Mouse (Mus musculus): ENCODE data around the gene Pitpnm2.
"Not testable (repeated sequence)": the region's sequence is repeated elsewhere in the genome, so short reads cannot be mapped to it uniquely, and the experiment has no call there.

The Pitpnm2 gene

DNA sequence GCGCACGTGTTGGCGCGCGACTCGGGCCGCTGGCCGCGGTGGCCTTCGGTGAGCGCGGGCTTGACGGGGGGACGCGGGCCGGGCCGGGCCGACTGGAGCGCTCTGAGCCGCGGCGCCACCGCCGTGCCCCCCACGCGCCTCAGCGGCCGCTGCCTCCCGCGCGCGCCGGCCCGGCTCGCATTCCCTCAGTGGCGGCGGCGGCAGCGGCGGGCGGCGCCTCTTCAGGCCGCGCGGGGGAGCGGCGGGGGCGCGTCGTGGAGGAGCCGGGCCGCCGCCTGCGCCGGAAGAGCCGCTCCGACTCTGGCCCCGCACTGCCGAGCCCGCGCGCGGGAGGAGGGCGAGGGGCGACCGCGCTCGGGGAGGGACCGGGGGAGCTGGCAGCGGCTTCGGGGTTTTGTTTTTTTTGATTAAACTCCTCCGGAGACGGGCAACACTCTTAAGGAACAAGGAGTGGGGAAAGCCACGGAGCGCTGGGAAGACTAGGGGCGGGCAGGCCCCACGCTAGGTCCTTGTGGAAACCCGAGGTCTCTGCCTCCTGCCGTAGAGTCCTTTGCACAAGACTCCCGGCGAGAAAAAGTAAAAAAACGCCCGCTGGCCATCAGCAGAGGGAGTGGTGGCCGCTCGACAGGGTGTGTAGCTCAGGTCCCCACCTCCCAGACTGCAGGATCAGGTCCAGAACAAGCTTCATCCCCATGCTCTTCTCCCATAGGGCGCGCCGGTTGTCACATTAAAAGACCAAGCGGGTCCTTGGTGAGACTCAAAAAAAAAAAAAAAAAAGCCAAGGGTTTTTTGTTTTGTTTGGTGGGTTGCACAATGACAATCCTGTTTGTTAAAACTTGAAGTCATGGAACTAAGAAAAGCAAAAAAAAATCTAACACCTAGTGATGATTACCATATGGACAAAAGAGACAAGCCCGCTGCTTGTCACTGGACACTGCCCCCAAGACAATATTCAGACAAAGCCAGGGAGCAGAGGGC lies at the start of gene Pitpnm2:
Gene Pitpnm2 (minus strand): TSS at position 147 of the 978 bp plus-strand sequence.
- no peak for DNase-seq

DNA sequence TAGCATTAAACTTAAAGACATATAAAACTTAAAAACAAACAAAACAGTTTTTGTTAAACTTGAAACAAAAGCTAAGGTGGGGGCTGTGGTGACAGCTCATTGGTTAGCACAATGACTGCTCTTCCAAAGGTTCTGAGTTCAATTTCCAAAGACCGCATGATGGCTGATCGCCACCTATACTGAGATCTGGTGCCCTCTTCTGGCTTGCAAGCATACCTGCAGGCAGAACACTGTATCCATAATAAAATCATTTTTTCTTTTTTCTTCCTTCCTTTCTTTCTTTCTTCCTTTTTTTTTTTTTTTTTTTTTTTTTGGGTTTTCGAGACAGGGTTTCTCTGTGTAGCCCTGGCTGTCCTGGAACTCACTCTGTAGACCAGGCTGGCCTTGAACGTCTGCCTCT lies 49.7 kb upstream of the Pitpnm2 start:
- not testable (repeated sequence) for DNase-seq

DNA sequence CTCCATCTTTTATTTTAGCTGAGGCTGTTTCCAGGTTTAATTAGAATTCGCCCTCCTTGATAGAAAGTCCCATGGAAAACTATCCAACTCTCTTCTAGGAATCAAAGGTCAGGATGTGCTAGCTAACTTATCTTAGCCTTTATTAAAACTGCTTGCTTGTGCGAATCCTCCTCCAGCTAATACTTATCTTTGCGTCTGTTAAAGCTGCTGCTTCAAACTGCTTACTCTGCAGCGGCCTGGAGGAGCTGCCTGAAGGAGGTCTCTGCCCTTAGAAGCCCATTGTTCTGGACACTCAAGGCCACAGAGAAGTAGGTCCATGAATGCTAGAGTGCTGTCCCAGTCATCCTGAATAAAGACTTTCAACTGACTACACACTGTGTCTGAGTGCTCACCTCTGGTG lies 46.9 kb upstream of the Pitpnm2 start:
- DNase-seq, result no peak

DNA sequence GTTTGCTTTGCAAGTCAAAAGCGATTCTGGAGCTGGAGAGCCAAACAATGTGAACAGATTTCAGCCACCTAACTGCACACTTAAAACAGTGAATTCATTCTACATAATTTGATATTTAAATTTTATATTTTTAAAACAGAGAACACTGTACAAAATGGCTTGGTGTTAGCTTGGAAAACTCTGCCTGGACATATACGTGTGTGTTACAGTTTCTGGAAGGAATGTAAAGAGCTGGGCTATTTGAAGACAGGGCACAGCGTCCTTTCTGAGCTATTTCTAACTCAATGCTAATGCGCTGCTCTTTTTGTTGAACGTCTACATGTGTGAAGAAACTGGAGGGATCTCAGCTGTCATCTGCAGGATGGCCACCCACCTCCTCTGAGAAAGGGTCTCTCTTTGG lies 44.4 kb upstream of the Pitpnm2 start:
- DNase-seq, result no peak

DNA sequence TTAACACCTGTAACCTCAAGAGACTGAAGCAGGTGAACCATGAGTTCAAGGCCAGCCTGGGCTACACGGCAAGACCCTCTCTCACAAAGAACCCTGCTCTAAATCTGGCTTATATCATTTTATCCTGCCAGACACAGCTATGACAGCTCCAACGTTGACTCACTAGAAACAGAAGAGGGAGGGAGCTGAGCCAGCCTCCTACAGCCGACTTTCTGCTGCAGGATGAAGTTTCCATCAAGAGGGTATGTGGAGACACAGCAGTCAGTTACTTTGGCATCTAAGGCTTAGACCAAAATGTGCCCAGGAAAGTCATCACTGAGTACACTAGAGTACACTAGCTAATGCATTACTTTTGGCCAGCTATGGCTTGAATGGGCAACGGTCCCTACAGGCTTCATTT lies 40.7 kb upstream of the Pitpnm2 start:
- no peak for DNase-seq

DNA sequence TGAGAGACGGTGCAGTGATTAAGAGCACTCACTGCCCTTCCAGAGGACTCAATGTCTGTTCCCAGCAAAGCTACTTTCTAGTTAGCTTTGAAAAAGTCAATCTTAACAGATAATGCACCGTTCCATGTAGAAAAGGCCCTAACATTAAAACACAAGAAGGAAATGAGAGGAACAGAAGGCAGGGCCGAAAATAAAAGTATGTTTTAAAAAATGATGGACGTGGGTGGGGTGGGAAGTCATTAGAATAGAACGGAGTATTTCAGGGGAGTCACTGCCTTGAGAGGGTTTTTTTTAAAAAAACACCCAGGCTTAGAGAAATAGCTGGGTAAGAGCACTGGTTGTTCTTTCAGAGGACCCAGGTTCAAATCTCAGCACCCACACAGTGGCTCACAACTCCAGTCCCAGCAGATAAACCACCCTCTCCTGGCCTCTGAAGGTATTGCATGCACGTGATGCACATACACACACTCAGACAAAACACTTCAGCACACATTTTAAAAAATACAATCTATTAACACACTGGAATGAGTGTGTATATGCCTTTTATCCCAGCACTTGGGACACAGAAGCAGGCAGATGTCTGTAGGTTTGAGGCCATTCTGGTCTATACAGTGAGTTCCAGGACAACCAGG lies 38.2 kb upstream of the Pitpnm2 start:
- DNase-seq, result no peak

DNA sequence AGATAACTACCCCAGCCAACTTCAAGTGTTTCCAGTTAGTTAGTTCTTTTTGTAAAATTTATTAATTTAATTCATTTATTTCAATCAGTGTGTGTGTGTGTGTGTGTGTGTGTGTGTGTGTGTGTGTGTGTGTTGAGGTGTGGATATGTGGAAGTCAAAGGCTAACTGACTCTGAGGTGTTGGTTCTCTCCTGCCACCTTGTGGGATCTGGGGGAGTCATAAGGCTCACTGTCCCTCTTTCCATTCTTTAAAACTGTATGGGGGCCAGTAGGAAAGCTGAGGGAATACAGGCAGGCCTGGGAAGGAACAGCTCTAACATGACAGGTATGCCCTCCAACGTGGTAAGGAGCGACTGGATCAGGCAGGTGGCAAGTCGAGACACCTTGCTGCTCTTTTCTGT lies 34.8 kb upstream of the Pitpnm2 start:
- peak; percentile 30 for DNase-seq

DNA sequence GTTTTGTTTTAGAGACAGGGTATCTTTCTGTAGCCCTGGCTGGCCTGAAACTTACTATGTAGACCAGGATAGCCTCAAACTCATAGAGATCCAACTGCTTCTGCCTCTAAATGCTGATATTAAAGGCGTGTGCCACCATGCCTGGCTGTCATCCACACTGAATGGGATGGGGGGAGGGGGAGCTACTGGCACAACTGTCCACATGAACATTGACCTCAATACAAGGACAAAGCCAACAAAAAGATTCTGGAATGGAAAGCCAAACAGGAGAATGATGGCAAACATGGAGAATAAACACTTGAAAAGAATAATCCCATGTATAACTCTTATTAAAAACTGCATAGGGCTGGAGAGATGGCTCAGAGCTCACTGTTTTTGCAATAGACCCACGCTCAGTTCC lies 33.3 kb upstream of the Pitpnm2 start:
- DNase-seq, result no peak

DNA sequence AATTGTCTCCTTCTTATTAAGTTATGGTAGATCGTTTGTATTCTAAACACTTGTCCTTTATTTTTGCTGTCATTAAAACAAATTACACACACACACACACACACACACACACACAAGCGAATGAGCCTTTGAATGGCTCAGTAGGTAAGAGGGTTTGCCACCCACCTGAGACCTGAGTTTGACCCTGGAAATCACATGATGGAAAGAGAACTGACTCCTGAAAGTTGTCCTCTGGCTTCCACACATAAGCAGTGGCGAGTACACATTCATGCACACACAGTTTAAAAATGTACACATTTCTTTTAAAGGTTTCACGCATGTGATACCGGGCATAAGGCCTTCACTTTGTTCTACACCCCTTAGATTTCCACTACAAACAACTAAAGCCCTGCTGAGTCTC lies 20.7 kb upstream of the Pitpnm2 start:
- DNase-seq, result no peak

DNA sequence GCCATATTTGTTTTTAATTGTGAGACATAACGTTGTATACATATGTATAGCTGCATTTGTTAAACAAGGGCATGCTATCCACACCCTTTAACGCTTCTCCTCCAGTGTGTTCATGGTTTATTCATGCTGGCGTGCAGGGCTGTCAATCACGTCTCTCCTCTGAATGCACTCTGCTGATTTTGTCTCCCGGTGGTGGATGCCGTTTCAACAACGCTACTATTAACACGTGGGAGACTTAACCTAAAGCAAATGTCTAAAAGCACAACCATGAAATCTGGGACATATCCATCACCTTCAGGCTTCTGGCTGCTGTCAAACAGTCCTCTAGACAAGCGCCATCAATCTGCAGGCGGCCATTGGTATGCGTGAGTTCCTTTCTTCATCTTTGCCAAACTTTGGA lies 20.1 kb upstream of the Pitpnm2 start:
- DNase-seq, result no peak

DNA sequence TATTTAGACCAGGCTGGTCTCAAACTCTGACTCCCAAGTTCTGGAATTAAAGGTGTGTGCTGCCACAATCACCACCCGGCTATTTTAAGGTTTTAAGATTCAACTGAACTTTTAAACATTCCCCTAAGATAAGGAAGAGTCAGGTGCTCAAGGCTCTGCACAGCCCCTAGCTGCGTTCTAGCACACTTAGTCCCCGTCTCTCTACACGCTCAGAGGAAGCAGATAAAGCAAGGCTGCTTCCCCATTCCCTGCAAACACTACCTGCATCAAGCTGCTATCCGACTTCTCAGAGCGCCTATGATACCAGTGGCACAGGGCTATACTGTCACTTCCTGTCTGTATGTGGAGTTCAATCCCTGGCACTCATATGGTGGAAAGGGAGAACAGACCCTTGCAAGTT lies 18.1 kb upstream of the Pitpnm2 start:
- DNase-seq, result no peak

DNA sequence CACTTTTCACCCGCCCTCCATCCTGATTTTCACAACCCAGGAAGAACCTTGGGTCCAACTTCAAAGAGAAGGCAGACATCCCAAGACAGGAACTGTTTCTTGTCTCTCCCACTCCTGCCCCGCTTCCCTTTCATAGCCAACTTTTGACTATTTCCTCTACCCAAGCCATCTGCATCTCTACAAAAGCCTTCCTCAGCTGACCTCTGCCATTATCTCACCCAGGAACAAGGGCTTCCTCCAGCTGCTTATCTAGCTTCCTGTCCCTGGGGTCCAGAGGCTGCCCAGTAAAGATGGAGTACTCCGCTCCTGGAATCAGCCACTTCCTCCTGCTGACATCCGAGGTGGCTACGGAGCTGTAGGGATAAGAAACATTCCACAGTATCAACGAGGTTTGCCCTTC lies 17.3 kb upstream of the Pitpnm2 start:
- DNase-seq, result peak; percentile 15

DNA sequence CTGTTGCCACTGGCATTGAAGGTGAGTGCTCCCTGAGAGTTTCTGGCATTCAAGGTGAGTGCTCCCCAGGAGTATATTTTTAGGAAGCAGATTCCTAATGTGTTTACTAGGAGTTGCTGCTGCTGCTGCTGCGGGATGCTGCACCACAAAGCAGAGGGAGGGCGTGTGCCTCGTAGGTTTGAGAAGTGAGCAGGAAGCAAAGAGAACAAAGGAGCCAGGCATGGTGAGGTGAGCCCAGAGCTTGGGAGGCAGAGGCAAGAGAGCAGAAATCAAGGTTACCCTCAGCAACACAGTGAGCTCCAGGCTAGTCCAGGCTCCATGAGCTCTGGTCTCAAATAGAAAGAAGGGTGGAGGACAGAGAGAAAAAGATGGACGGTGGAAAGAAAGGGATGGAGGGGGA lies 13.7 kb upstream of the Pitpnm2 start:
- no peak for DNase-seq

DNA sequence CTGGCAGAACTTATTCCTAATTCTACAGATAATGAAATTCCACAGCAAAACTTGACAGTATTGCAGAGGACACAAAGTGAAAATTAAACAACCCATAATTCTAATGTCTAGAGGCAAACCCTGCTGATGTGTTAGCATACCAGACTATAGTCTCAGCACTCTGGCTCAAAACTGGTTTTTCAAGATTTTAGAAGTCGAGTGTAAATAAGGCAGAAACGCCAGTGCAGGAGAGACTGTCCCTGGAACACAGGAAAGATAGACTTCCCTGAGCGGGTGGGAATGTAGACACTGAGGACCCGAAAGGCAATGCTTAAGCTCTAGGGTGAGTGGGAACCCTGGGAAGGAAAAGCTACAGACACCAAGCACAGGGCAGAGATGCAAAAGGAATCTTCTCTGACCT lies 12.5 kb upstream of the Pitpnm2 start:
- DNase-seq, result no peak

DNA sequence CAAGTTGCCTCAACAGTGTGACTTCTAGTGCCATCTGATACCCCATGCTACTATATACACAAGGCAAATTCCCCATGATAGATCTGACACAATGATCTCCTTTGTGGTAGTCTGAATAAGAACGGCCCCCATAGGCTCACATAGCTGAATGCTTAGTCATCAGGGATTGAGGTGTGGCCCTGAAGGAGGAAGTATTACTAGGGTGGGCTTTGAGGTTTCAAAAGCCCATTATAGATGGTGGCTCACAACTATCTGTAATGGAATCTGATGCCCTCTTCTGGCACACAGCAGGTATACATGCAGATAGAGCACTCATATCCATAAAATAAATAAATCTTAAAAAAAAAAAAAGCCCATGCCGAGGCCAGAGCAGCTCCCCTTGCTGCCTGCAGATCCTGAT lies 9.6 kb upstream of the Pitpnm2 start:
- DNase-seq, result no peak

DNA sequence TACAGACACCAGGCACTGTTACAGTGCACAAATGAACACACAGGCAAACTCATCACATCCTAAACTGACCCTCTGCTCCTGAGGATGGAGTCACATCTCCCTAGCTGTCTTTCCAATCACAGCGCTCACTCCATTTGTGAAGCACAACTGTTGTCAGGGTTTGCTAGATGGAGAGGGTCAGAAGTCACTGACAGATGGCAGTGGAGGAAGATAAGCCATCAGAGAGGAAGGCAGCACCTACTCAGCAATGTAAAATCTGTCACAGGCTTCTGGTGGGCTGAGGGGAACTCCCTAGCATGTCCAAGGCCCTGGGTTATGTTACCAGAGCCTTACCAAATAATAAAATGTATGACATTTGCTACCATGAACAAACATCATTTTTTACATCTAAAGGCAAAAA lies 8.5 kb upstream of the Pitpnm2 start:
- no peak for DNase-seq

DNA sequence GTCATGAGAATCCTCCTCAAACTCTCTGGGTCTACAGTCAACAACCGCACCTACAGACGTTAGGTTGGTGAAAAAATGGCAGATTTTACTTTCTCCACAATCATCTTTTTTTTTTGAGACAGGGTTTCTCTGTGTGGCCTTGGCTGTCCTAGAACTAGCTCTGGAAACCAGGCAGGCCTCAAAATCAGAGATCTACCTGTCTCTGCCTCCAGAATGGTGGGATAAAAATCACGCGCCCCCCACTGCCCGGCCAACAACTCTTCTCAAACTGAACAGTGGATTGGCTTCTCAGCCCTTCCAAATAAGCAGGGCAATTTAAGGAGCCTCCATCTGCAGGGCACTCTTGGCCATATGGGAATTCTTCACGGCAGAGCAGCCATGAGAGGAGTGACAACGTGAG lies 5.6 kb upstream of the Pitpnm2 start:
- DNase-seq, result no peak

DNA sequence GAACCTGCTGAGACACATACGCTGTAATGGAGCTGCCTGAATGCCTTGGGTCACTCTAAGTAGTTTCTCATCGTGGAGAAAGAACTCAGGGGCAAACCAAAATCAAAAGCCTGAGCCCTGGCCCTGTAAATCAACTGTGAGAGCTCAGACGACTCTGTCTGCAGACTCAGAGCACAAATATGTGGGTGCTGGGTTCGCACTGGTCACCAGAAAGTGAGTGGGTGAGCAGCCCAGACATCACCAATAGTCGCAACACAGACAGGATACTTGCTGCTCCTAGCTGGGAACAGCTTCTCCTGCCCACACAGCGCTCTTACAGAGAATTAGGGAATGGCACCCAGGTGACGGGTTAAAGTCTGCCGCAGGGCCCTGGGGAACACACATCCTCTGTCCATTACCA lies 4.0 kb upstream of the Pitpnm2 start:
- no peak for DNase-seq

DNA sequence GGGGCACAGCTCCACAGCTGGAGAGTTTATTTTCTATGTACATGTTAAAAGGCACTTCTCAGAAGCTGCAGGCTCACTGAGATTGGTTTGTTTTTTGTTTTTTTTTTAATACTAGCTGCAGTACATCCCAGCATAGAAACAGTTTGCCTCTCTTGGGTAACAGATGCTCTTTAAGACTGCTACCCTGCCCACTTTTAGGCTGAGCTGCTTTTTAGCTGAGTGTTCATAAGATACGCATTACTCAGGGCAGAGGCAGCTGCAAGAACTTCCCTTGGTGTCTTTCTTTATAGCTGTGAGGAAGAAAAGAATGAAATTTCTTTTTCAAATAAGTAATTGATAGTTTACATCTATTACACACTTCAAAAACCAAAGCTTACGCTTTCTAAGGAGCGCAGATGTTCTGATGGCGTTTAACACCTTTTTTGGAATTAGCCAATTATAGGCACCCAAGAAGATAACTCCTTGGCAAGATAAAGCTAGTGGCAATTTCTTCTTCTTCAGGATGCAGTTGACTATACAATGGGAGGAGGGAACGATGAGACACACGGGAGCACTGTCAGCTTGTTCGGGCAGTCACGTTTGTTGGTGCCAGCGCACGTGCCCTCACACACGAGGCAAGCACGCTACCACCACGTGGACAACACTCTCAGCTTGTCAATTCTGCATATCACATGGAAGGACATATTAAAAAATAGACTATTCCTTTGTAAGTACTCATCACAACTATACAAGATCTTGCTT lies 3.2 kb upstream of the Pitpnm2 start:
- DNase-seq, result no peak

DNA sequence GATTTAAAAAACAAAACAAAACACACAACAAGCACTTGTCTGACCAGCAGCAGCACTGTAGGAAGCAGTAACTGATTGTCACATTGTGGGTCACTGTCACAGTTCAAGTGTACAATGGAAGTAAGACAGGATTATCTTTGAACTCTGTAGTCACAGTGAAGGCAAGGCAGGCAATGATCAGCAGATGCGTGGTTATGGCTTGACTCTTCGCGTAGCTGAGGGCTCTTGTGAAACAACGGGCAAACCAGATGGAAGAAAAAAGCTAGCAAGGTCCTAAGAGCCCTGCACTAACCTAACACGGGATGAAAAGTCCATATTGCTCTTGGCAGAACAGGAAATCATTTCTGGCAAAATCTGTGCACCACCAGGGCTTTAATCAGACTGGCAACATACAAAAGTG lies 1.5 kb upstream of the Pitpnm2 start:
- DNase-seq, result no peak

DNA sequence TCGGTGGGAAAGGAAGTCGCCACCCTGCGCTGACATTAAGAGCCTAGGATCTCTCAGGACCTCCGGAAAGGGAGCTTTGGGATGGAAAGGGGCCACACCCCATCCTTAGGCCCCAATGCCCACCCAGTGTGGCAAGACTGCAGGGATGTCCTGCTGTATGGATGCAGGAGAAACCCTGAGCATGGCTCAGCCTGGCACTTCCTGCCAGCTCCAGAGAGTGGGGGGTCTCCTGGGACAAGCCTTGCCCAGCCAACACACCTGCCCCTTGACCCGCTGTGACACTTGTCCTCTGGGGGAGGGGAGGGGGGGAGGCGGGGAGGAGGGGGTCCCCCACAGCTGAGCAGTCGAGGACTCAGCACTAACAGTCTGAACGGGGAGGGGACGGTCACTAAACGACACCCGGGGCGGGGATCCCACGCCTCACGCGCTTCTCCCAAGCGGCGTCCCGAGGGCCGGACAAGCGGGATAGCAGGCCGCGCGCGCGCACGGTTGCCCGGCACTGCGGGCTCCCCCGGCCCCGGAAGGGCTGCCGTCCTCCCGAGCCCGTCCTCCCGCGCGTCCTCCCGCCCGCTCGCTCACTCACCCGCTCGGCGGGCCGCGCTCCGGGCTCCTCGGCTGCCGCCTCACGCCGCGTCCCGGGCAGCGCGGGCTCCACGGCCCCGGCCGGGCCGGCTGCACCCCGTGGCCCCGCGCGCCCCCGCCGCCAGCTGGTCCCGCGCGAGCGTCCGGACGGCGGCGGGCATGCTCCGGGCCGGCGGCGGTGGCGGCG lies 531 bp downstream of the Pitpnm2 start:
- peak; percentile 44 for DNase-seq

DNA sequence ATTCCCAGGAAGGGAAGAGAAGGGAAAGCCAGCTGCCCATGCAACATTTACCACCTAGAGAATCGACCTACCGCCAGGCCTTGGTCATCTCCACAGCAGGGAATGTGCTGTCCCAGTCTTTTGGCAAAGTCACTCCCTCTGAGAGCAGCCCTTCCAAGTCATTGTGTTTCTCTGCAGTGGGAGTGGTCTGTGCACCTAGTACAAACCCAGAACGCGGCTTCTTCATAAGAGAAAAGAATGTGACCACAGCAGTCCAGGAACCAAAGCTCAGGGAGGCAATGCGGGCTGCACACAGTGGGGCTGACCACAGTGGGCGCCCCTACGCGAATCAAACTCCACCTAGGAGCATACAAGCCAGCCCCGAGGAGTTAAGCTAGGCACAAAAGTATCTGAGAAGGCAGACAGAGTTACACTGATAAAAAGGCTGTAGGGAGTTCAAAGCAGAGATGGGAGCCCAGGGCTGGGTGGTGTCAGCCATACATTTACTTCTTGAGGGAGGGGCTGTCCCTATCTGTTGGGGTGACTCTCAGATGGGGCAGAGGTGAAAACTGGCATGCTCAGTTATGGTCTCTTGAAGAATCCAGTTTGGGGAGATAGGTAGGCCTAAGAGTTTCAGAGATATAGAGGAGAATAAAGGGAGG lies 1.5 kb downstream of the Pitpnm2 start:
- DNase-seq, result peak; percentile 46
